Mouse (Mus musculus) liver, adult 2 months (tissue): ENCODE results near the gene Tbc1d22a.

Experiments used
- CTCF ChIP-seq: fragments of 200-500 bp; IDR thresholded peaks from 2 replicates; pipeline ENCODE4 v1.5.1; 2011; ENCODE audit warnings: low read depth, low read length, control low read depth
- POLR2A ChIP-seq: fragments of 200-500 bp; IDR thresholded peaks from 2 replicates; pipeline ENCODE4 v1.6.1; 2011; ENCODE audit warnings: low read length, control low read depth; ENCODE audit not compliant: insufficient read depth; ENCODE audit errors: extremely low read depth

GRCm38 (mm10) chr15:86334276-86334675 lies 120.0 kb downstream of the Tbc1d22a start:
- TF ChIP-seq CTCF (no peak), POLR2A (no peak)
